Mouse (Mus musculus): ENCODE data around the gene Snd1. TPM values are rescaled to one million over a fixed set of nuclear protein-coding genes. Genes with fewer than 3 reads are reported as not detected.

Gene Snd1
- polyA plus RNA-seq, 1 experiment from 2014 or later: 127 TPM

DNA sequence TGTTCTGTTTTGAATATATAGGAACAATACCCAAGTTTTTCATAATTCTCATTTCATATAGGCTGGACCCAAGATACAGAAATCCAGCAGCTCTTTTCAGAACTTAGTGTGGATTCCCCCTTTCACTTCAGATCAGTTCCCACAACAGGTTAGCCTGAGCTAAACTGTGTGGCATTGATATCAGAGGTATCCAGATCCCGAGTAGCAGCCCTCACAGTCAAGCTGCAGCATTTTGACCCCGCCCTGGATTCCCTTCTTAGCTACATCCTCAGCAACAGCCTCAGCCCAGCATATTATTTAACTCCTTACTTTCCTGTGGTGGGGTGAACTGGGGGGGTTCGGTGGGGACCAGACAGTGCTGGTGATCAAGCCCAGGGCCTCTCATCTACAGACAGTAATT, 128.5 kb downstream of the Snd1 start:
- no peaks in the 10 kb centered on the region for H3K36me3 ChIP-seq (ENCODE audit: control insufficient read depth, insufficient read depth, low read length)
- ATAC-seq (ENCODE audit: low FRiP score, low TSS enrichment): no peak
- no peaks in the 10 kb centered on the region for H3K27me3 ChIP-seq (ENCODE audit: control insufficient read depth, insufficient read depth, low read length)
- WGBS: 71% methylated on average over 3 of the region's 3 CpGs
- H3K4me2 ChIP-seq (replicated peaks; ENCODE audit: low read depth, low read length): no peak overlapping the region
- no peak overlapping the region for H3K27ac ChIP-seq (ENCODE audit: low read depth, low read length)
- H3K4me3 ChIP-seq (ENCODE audit: low read length): no peak overlapping the region
- H3K9ac ChIP-seq (ENCODE audit: low read depth, low read length): no peak overlapping the region
- H3K4me1 ChIP-seq (ENCODE audit: control insufficient read depth, insufficient read depth, low read length): no peaks in the 10 kb centered on the region; the same call in 1 of the 2 replicates
- H3K9me3 ChIP-seq (ENCODE audit: control insufficient read depth, low read length): no peaks in the 10 kb centered on the region

DNA sequence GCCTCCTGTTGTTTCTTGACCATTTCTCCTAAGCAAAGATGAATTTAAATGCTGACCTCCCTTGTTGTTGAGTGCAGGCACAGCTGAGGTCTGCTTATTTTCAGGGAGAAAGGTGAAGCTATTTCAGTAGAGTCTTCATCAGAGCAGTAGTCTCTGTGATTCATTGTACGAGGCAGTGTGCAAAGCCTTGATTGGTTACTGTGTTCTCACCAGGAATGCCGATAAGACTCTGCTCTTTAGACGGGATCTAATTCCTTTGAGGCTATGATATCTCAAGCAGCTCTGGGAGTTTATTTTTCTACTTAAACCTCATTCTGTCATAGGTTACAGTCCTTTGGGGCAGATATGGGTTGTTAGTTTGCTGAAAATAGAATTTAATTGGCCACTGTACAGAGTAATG, 128.9 kb downstream of the Snd1 start:
- ATAC-seq (ENCODE audit: low FRiP score, low TSS enrichment): no peak
- no peak overlapping the region for H3K27ac ChIP-seq (ENCODE audit: low read depth, low read length)
- H3K9ac ChIP-seq (ENCODE audit: low read depth, low read length): no peak overlapping the region
- H3K4me1 ChIP-seq (ENCODE audit: control insufficient read depth, insufficient read depth, low read length): no peaks in the 10 kb centered on the region; the same call in 1 of the 2 replicates
- H3K9me3 ChIP-seq (ENCODE audit: control insufficient read depth, low read length): no peaks in the 10 kb centered on the region
- no peak overlapping the region for H3K4me3 ChIP-seq (ENCODE audit: low read length)
- no peak overlapping the region for H3K4me2 ChIP-seq (replicated peaks; ENCODE audit: low read depth, low read length)
- H3K27me3 ChIP-seq (ENCODE audit: control insufficient read depth, insufficient read depth, low read length): no peaks in the 10 kb centered on the region
- no peaks in the 10 kb centered on the region for H3K36me3 ChIP-seq (ENCODE audit: control insufficient read depth, insufficient read depth, low read length)
- 48% methylated on average over 3 of the region's 3 CpGs for WGBS

DNA sequence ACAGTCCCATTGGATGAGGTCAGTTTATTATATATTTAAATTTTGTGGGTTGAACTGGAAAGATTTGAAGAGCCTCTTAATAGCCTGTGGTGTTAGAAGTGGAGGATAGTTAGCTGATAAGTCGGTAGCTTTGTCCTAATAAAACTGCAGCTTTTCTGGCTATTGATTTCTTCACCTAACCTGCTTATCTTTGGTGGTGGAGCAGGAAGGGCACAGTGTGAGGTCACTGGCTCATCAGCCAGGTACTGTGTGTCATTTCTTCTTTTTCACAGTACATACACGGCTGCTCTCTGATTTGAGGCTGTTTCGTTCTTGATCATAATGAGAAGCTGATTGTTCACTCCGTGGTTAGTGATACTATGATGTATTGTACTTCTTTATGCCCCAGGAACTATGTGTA, 134.4 kb downstream of the Snd1 start:
- no peak overlapping the region for H3K4me3 ChIP-seq (ENCODE audit: low read length)
- H3K36me3 ChIP-seq (ENCODE audit: control insufficient read depth, insufficient read depth, low read length): no peaks in the 10 kb centered on the region
- no peak for ATAC-seq (ENCODE audit: low FRiP score, low TSS enrichment)
- H3K27ac ChIP-seq (ENCODE audit: low read depth, low read length): no peak overlapping the region
- no peak overlapping the region for H3K4me2 ChIP-seq (replicated peaks; ENCODE audit: low read depth, low read length)
- 84% methylated on average over 4 of the region's 4 CpGs for WGBS
- H3K27me3 ChIP-seq (ENCODE audit: control insufficient read depth, insufficient read depth, low read length): no peaks in the 10 kb centered on the region
- H3K4me1 ChIP-seq (ENCODE audit: control insufficient read depth, insufficient read depth, low read length): 0 out of 2 replicates have a peak, but pooled peaks cover 3% of the 10 kb centered on the region
- H3K9me3 ChIP-seq (ENCODE audit: control insufficient read depth, low read length): no peaks in the 10 kb centered on the region
- no peak overlapping the region for H3K9ac ChIP-seq (ENCODE audit: low read depth, low read length)

DNA sequence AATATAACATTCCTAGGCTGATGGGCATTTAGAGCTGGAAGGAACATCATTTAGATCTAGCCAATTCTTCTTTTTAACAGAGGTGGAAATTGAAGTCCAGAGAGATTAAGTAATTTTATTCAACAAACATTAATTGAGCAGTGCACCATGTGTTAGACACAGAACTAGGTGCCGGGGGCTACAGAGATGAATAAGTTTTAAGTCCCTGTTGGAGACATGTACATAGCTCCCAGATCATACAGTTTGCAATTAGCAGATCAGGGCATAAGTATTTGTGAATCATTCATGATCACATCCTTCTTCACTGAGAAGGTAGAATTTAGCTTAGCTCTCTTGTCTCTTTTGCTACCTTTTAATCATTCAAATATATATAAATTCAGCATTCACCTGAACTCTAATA, 135.2 kb downstream of the Snd1 start:
- Histone ChIP-seq H3K4me3 (ENCODE audit: low read length) (no peak overlapping the region), H3K27me3 (ENCODE audit: control insufficient read depth, insufficient read depth, low read length) (no peaks in the 10 kb centered on the region), H3K4me2 (replicated peaks; ENCODE audit: low read depth, low read length) (no peak overlapping the region), H3K4me1 (ENCODE audit: control insufficient read depth, insufficient read depth, low read length) (peaks cover 5% of the 10 kb centered on the region; the same call in 1 of the 2 replicates), H3K36me3 (ENCODE audit: control insufficient read depth, insufficient read depth, low read length) (no peaks in the 10 kb centered on the region), H3K27ac (ENCODE audit: low read depth, low read length) (no peak overlapping the region), H3K9ac (ENCODE audit: low read depth, low read length) (no peak overlapping the region), H3K9me3 (ENCODE audit: control insufficient read depth, low read length) (no peaks in the 10 kb centered on the region)
- 94% methylated on average over 1 of the region's 1 CpGs for WGBS
- no peak for ATAC-seq (ENCODE audit: low FRiP score, low TSS enrichment)

DNA sequence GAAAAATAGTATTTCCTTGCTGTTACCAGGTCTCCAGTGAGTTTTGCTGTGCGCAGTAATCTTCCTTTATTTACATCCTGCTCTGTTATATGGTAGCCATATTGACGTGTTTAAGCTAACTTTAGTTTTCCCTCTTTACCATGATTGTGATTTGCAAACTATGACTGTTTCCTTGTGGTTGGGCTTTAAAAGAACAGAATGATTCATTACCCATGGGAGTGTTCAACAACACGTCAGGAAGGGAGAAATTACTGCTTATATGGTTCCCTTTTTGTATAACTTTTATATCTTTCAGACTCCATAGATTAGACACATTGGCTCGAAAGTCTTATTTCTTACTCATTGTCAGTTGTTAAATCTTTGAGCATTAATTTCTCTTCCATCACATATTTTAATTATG, 138.5 kb downstream of the Snd1 start:
- 57% methylated on average over 4 of the region's 4 CpGs for WGBS
- Histone ChIP-seq H3K9me3 (ENCODE audit: control insufficient read depth, low read length) (no peaks in the 10 kb centered on the region), H3K4me1 (ENCODE audit: control insufficient read depth, insufficient read depth, low read length) (peaks cover 13% of the 10 kb centered on the region), H3K27me3 (ENCODE audit: control insufficient read depth, insufficient read depth, low read length) (no peaks in the 10 kb centered on the region), H3K4me3 (ENCODE audit: low read length) (no peak overlapping the region), H3K4me2 (replicated peaks; ENCODE audit: low read depth, low read length) (no peak overlapping the region), H3K36me3 (ENCODE audit: control insufficient read depth, insufficient read depth, low read length) (no peaks in the 10 kb centered on the region), H3K27ac (ENCODE audit: low read depth, low read length) (no peak overlapping the region), H3K9ac (ENCODE audit: low read depth, low read length) (no peak overlapping the region)
- peak; percentile 22; the same call in 1 of the 2 replicates for ATAC-seq (ENCODE audit: low FRiP score, low TSS enrichment)

DNA sequence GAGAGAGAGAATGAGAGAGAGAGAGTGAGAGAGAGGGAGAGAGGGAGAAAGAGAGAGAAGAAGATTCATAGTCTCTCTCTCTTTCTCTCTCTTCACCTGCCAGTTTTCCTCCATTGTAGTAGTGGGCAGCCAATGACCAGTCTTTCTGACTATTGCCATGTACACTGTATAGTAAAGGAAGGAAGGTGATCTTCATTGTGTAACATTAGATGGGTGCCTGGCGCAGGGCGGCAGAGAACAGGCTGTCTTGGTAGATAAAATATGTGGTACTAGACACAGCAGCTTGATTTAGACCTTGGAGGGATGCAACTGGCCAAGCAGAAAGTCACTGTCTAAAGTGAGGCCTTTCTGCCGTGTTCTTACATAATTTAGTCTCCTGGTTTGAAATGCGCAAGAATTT, 139.9 kb downstream of the Snd1 start:
- H3K9me3 ChIP-seq (ENCODE audit: control insufficient read depth, low read length): no peaks in the 10 kb centered on the region
- no peaks in the 10 kb centered on the region for H3K27me3 ChIP-seq (ENCODE audit: control insufficient read depth, insufficient read depth, low read length)
- H3K9ac ChIP-seq (ENCODE audit: low read depth, low read length): no peak overlapping the region
- WGBS: 52% methylated on average over 4 of the region's 4 CpGs
- H3K4me3 ChIP-seq (ENCODE audit: low read length): no peak overlapping the region
- ATAC-seq (ENCODE audit: low FRiP score, low TSS enrichment): peak; percentile 84
- H3K36me3 ChIP-seq (ENCODE audit: control insufficient read depth, insufficient read depth, low read length): no peaks in the 10 kb centered on the region
- no peak overlapping the region for H3K27ac ChIP-seq (ENCODE audit: low read depth, low read length)
- no peak overlapping the region for H3K4me2 ChIP-seq (replicated peaks; ENCODE audit: low read depth, low read length)
- H3K4me1 ChIP-seq (ENCODE audit: control insufficient read depth, insufficient read depth, low read length): peaks cover 24% of the 10 kb centered on the region

DNA sequence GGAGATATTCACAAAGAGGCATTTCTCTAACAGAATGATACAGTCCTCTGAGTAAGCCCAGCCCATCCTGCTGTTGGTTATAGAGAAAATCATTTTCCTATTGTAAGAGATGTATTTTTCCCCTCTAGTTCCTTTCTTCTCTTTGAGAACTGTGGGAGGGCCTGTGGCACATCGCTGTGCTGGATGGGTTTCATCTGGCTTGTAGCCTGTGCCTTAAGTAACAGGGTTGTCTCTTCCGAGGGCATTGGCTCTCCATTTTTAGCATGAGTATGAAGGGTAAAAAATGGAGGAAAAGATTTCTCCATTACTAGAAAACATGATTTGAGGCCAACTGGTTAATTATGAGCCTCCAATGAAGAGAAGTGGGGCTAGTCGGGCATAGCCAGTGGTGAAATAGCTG, 140.5 kb downstream of the Snd1 start:
- no peaks in the 10 kb centered on the region for H3K36me3 ChIP-seq (ENCODE audit: control insufficient read depth, insufficient read depth, low read length)
- no peak overlapping the region for H3K4me2 ChIP-seq (replicated peaks; ENCODE audit: low read depth, low read length)
- no peak overlapping the region for H3K27ac ChIP-seq (ENCODE audit: low read depth, low read length)
- no peak overlapping the region for H3K4me3 ChIP-seq (ENCODE audit: low read length)
- 68% methylated on average over 3 of the region's 3 CpGs for WGBS
- peaks cover 24% of the 10 kb centered on the region for H3K4me1 ChIP-seq (ENCODE audit: control insufficient read depth, insufficient read depth, low read length)
- no peaks in the 10 kb centered on the region for H3K9me3 ChIP-seq (ENCODE audit: control insufficient read depth, low read length)
- no peak for ATAC-seq (ENCODE audit: low FRiP score, low TSS enrichment)
- no peak overlapping the region for H3K9ac ChIP-seq (ENCODE audit: low read depth, low read length)
- no peaks in the 10 kb centered on the region for H3K27me3 ChIP-seq (ENCODE audit: control insufficient read depth, insufficient read depth, low read length)

DNA sequence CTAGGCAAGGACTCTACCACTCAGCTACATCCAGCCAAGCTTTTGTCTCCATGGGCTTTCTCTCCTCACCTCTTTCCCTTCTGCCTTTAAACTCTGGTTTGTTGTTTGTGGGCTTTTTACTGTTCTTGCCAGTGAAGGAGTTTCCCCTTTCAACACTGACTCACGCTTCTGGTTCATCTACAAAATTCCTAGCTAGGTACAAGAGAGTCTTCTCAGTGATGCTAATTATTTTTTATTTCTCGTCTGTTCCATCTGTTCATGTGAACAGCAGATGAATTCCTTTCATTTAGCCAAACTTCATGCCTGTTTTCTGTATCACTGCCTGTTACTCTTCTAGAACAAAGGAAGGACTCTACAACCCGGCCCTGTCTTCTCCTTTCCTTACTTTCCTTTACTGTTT, 141.0 kb downstream of the Snd1 start:
- Histone ChIP-seq H3K9ac (ENCODE audit: low read depth, low read length) (no peak overlapping the region), H3K36me3 (ENCODE audit: control insufficient read depth, insufficient read depth, low read length) (no peaks in the 10 kb centered on the region), H3K4me1 (ENCODE audit: control insufficient read depth, insufficient read depth, low read length) (peaks cover 25% of the 10 kb centered on the region), H3K4me3 (ENCODE audit: low read length) (no peak overlapping the region), H3K9me3 (ENCODE audit: control insufficient read depth, low read length) (no peaks in the 10 kb centered on the region), H3K27ac (ENCODE audit: low read depth, low read length) (no peak overlapping the region), H3K27me3 (ENCODE audit: control insufficient read depth, insufficient read depth, low read length) (no peaks in the 10 kb centered on the region), H3K4me2 (replicated peaks; ENCODE audit: low read depth, low read length) (no peak overlapping the region)
- no peak for ATAC-seq (ENCODE audit: low FRiP score, low TSS enrichment)
- 73% methylated on average over 3 of the region's 3 CpGs for whole genome bisulfite sequencing

DNA sequence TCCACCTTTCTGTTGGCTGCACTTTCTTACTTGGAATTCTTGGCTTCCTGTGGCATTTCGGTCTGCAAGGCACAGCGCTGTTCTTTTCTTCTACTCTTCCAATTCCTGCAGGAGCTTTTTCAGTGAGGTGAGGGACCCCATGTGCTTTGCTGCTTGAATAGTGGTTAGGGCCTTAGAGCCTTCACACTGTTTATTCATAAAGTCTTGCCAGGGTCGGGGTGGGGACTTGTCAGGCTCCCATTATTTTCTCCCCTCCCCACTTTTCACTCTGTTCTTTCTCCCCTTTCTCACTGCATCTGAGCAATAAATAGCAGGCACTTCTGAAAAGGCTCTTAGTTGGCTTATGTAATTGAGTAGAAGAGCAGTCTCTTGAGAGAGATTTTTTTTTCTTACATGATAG, 143.4 kb downstream of the Snd1 start:
- Histone ChIP-seq H3K36me3 (ENCODE audit: control insufficient read depth, insufficient read depth, low read length) (no peaks in the 10 kb centered on the region), H3K4me3 (ENCODE audit: low read length) (no peak overlapping the region), H3K9ac (ENCODE audit: low read depth, low read length) (no peak overlapping the region), H3K27ac (ENCODE audit: low read depth, low read length) (no peak overlapping the region), H3K9me3 (ENCODE audit: control insufficient read depth, low read length) (no peaks in the 10 kb centered on the region), H3K27me3 (ENCODE audit: control insufficient read depth, insufficient read depth, low read length) (no peaks in the 10 kb centered on the region), H3K4me2 (replicated peaks; ENCODE audit: low read depth, low read length) (no peak overlapping the region), H3K4me1 (ENCODE audit: control insufficient read depth, insufficient read depth, low read length) (peaks cover 28% of the 10 kb centered on the region)
- 70% methylated on average over 3 of the region's 3 CpGs for WGBS
- ATAC-seq (ENCODE audit: low FRiP score, low TSS enrichment): no peak
